Mouse (Mus musculus): ENCODE data around the gene Ubp1. TPM values are rescaled to one million over a fixed set of nuclear protein-coding genes. Genes with fewer than 3 reads are reported as not detected.
A peak's percentile ranks its signal among the peaks of the same experiment; 100 is the strongest.

The Ubp1 gene
- polyA plus RNA-seq, 1 experiment from 2014 or later, result 22.6 TPM

DNA sequence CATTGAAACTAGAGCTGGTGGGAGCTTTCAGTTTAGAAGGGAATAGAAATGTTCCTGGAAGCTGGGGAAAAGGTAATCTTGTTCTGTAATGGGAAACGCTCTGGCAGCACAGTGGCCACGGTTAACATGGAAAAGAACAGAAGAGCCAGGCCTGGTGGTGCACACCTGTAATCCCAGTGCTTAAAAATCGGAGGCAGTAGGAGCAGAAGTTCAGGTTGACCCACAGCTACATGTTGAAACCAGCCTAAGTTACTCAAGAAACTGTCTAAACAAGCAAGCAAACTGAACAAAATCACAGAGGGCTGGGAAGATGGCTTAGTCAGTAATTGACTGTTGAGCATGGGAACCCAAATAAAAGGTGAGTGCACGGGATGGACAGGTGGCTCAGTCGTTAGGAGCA lies 5.9 kb upstream of the Ubp1 start:
- no peaks in the 10 kb centered on the region for H3K9me3 ChIP-seq (ENCODE audit: low read length)
- no peak overlapping the region for H3K27ac ChIP-seq (ENCODE audit: low read depth)
- no peak for TF ChIP-seq CTCF (IDR thresholded peaks at IDR 0.05; ENCODE audit: low read depth)
- no peak for DNase-seq
- H3K27me3 ChIP-seq (ENCODE audit: insufficient read depth, low read length), result no peaks in the 10 kb centered on the region
- H3K9ac ChIP-seq (replicated peaks), result no peak overlapping the region
- H3K36me3 ChIP-seq (replicated peaks; ENCODE audit: insufficient read depth, low read length), result peaks cover 10% of the 10 kb centered on the region
- H3K4me2 ChIP-seq (ENCODE audit: low read depth, low read length), result no peak overlapping the region
- no peak overlapping the region for H3K4me3 ChIP-seq (ENCODE audit: low read depth, low read length)
- H3K4me1 ChIP-seq (ENCODE audit: insufficient read depth), result peaks cover 6% of the 10 kb centered on the region
- ATAC-seq, result no peak
- 80% methylated on average over 5 of the region's 5 CpGs for WGBS (ENCODE audit: insufficient replicate concordance)

DNA sequence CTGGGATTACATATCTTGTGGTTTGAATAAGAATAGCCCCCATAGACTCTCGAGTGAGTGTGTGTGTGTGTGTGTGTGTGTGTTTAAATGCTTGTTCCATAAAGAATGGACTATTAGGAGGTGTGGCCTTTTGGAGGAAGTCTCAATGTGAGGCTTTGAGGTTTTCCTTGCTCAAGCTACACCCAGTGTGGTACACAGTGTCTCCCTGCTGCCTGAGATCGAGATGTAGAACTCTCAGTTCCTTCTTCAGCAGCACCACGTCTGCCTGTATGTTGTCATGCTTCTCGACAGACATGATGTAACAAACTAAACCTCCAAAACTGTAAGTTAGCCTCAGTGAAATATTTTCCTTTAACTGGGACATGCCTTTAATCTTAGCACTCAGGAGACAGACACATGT lies 2.1 kb upstream of the Ubp1 start:
- DNase-seq, result no peak
- H3K27ac ChIP-seq (ENCODE audit: low read depth), result peak overlapping the region; percentile 96

DNA sequence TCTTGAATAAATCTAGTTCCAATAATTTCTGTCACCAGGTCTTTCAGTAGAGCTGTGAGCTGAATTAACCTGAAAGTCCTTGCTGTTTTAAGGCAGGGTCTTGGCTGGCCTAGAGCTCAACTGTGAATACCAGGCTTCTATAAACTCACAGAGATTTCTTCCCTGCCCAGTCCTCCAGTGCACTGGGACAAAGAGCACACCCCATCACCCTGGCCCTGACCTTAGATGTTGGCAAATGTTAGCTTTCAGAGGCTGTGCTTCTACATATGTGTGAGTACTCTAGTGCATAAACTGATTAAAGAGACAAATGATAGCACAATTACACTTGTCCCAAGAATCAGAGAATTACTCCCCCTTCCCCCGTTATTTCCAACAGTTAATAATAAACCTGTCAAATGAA lies 1.1 kb upstream of the Ubp1 start:
- Histone ChIP-seq H3K9ac (replicated peaks) (no peak overlapping the region), H3K4me1 (ENCODE audit: insufficient read depth) (peaks cover 19% of the 10 kb centered on the region), H3K36me3 (replicated peaks; ENCODE audit: insufficient read depth, low read length) (no peaks in the 10 kb centered on the region), H3K9me3 (ENCODE audit: low read length) (no peaks in the 10 kb centered on the region), H3K27ac (ENCODE audit: low read depth) (peak overlapping the region; percentile 96), H3K4me3 (ENCODE audit: low read depth, low read length) (no peak overlapping the region), H3K4me2 (ENCODE audit: low read depth, low read length) (peak overlapping the region; percentile 68), H3K27me3 (ENCODE audit: insufficient read depth, low read length) (no peaks in the 10 kb centered on the region)
- no peak for ATAC-seq
- DNase-seq, result no peak
- TF ChIP-seq EP300 (IDR thresholded peaks at IDR 0.05; ENCODE audit: low read depth), result no peak
- TF ChIP-seq CTCF (IDR thresholded peaks at IDR 0.05; ENCODE audit: low read depth), result no peak
- WGBS (ENCODE audit: insufficient replicate concordance), result 78% methylated on average over 1 of the region's 1 CpGs

More for the DNA sequence above, 2.1 kb upstream of the Ubp1 start:
- no peak overlapping the region for H3K9ac ChIP-seq (replicated peaks)
- H3K9me3 ChIP-seq (ENCODE audit: low read length), result no peaks in the 10 kb centered on the region
- H3K4me2 ChIP-seq (ENCODE audit: low read depth, low read length), result 0 out of 2 replicates have a peak overlapping the region, but pooled peaks have one; percentile 10
- H3K4me1 ChIP-seq (ENCODE audit: insufficient read depth), result peaks cover 18% of the 10 kb centered on the region
- H3K27me3 ChIP-seq (ENCODE audit: insufficient read depth, low read length), result no peaks in the 10 kb centered on the region
- H3K4me3 ChIP-seq (ENCODE audit: low read depth, low read length), result no peak overlapping the region
- no peaks in the 10 kb centered on the region for H3K36me3 ChIP-seq (replicated peaks; ENCODE audit: insufficient read depth, low read length)
- TF ChIP-seq EP300 (IDR thresholded peaks at IDR 0.05; ENCODE audit: low read depth) (peak; percentile 63; the same call in 1 of the 2 replicates), CTCF (IDR thresholded peaks at IDR 0.05; ENCODE audit: low read depth) (no peak)
- no peak for ATAC-seq
- whole genome bisulfite sequencing (ENCODE audit: insufficient replicate concordance), result 29% methylated on average over 4 of the region's 4 CpGs

DNA sequence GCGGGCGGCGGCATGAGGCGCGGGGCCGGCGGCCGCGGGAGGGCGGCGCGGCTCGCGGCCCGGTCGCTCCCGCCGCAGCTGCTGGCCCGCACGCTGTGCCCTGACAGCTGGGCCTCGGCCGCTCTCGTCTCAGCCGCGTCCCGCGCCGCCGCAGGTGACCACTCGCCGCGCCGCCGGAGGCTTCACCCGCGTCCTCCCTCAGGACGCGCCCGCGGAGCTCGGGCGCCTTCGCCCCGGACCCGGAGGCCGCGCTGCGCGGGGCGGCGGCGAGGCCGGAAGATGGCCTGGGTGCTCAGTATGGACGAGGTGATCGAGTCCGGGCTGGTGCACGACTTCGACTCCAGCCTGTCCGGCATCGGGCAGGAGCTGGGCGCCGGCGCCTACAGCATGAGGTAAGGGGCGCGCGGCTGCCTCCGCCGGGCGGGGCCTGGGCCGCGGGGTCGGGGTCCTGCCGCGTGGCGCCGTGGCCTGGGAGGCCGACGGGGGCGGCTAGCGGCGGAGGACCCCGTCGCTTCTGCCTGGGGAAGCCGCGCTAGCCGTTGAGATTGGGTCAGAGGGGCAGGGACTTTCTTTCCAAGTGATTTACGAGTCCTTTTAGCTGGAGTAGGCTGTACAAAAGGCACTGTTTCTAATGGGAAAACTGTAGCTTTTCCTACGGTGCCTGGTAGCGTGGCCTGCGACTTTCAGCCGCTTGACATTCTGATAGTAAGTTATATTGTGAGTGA lies 803 bp downstream of the Ubp1 start:
- DNase-seq (peak; percentile 56), ATAC-seq (peak; percentile 0)
- no peak for TF ChIP-seq EP300 (IDR thresholded peaks at IDR 0.05; ENCODE audit: low read depth)
- no peak for TF ChIP-seq CTCF (IDR thresholded peaks at IDR 0.05; ENCODE audit: low read depth)
- H3K9me3 ChIP-seq (ENCODE audit: low read length), result no peaks in the 10 kb centered on the region
- H3K9ac ChIP-seq (replicated peaks), result peak overlapping the region; percentile 98
- H3K36me3 ChIP-seq (replicated peaks; ENCODE audit: insufficient read depth, low read length), result no peaks in the 10 kb centered on the region
- peak overlapping the region; percentile 96 for H3K4me3 ChIP-seq (ENCODE audit: low read depth, low read length)
- H3K27me3 ChIP-seq (ENCODE audit: insufficient read depth, low read length), result no peaks in the 10 kb centered on the region
- under 1% methylated on average over 48 of the region's 91 CpGs for WGBS (ENCODE audit: insufficient replicate concordance)
- H3K4me2 ChIP-seq (ENCODE audit: low read depth, low read length), result peak overlapping the region; percentile 78
- H3K27ac ChIP-seq (ENCODE audit: low read depth), result peak overlapping the region; percentile 96
- peaks cover 29% of the 10 kb centered on the region for H3K4me1 ChIP-seq (ENCODE audit: insufficient read depth)

DNA sequence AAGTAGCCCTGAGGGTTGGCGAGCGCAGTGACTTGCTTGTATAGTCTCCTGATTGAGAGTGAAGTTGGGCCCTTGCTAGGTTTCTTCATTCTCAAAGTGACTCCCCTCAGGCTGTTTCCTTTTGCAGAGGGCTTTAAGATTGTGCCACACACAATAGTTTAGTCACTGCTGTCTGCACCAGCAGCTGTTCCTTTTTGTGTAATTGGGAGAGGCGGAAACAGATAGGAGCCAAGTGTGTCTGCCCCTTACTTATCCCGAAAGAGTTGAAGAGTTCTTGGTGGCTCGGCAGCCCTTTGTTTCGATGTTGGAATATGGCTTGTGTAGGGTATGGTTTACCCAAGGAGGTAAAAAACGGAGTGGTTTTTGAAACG lies 1.4 kb downstream of the Ubp1 start:
- peak overlapping the region; percentile 96 for H3K4me3 ChIP-seq (ENCODE audit: low read depth, low read length)
- peak overlapping the region; percentile 78 for H3K4me2 ChIP-seq (ENCODE audit: low read depth, low read length)
- TF ChIP-seq CTCF (IDR thresholded peaks at IDR 0.05; ENCODE audit: low read depth) (no peak), EP300 (IDR thresholded peaks at IDR 0.05; ENCODE audit: low read depth) (no peak)
- WGBS (ENCODE audit: insufficient replicate concordance), result 2% methylated on average over 8 of the region's 8 CpGs
- DNase-seq, result peak; percentile 44
- H3K27me3 ChIP-seq (ENCODE audit: insufficient read depth, low read length), result no peaks in the 10 kb centered on the region
- peak overlapping the region; percentile 96 for H3K27ac ChIP-seq (ENCODE audit: low read depth)
- ATAC-seq, result no peak
- peaks cover 29% of the 10 kb centered on the region for H3K4me1 ChIP-seq (ENCODE audit: insufficient read depth)
- no peaks in the 10 kb centered on the region for H3K36me3 ChIP-seq (replicated peaks; ENCODE audit: insufficient read depth, low read length)
- H3K9ac ChIP-seq (replicated peaks), result peak overlapping the region; percentile 98
- H3K9me3 ChIP-seq (ENCODE audit: low read length), result no peaks in the 10 kb centered on the region

DNA sequence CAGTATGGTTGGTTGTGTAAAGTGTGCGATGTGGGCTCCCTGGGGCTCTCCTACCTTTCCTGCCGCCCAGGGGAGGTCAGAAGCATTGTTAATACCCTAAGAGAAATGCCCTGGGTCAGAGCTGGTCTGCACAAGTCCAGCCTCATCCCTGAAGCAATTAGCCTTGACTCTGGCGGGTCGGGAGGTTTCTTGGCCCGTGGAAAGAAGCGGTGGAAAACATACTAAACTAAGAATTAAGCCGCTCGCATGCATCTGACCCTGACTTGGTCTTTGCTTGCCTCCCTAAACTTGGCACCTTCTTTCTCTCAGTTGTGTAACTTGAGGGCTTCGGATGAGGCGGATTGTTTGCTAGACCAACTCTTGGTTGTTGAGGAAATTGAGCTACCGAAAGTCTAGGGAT lies 1.8 kb downstream of the Ubp1 start:
- H3K27me3 ChIP-seq (ENCODE audit: insufficient read depth, low read length), result no peaks in the 10 kb centered on the region
- no peak for TF ChIP-seq EP300 (IDR thresholded peaks at IDR 0.05; ENCODE audit: low read depth)
- TF ChIP-seq CTCF (IDR thresholded peaks at IDR 0.05; ENCODE audit: low read depth), result no peak
- no peaks in the 10 kb centered on the region for H3K36me3 ChIP-seq (replicated peaks; ENCODE audit: insufficient read depth, low read length)
- DNase-seq, result peak; percentile 24
- ATAC-seq, result no peak
- H3K4me1 ChIP-seq (ENCODE audit: insufficient read depth), result peaks cover 29% of the 10 kb centered on the region
- peak overlapping the region; percentile 96 for H3K4me3 ChIP-seq (ENCODE audit: low read depth, low read length)
- peak overlapping the region; percentile 96 for H3K27ac ChIP-seq (ENCODE audit: low read depth)
- WGBS (ENCODE audit: insufficient replicate concordance), result 13% methylated on average over 11 of the region's 11 CpGs
- no peaks in the 10 kb centered on the region for H3K9me3 ChIP-seq (ENCODE audit: low read length)
- H3K4me2 ChIP-seq (ENCODE audit: low read depth, low read length), result peak overlapping the region; percentile 78
- peak overlapping the region; percentile 98 for H3K9ac ChIP-seq (replicated peaks)

Measured in liver, postnatal 0 days (tissue).